Mouse (Mus musculus) embryo, embryonic 10.5 days (tissue): ENCODE results near the gene Pdcd5.
A peak's percentile ranks its signal among the peaks of the same experiment; 100 is the strongest.

ENCODE experiments used
- DNase-seq: peaks from one replicate; pipeline ENCODE4 v3.0.0-alpha.2; 2015; ENCODE audit warnings: low spot score

The Pdcd5 gene

DNA sequence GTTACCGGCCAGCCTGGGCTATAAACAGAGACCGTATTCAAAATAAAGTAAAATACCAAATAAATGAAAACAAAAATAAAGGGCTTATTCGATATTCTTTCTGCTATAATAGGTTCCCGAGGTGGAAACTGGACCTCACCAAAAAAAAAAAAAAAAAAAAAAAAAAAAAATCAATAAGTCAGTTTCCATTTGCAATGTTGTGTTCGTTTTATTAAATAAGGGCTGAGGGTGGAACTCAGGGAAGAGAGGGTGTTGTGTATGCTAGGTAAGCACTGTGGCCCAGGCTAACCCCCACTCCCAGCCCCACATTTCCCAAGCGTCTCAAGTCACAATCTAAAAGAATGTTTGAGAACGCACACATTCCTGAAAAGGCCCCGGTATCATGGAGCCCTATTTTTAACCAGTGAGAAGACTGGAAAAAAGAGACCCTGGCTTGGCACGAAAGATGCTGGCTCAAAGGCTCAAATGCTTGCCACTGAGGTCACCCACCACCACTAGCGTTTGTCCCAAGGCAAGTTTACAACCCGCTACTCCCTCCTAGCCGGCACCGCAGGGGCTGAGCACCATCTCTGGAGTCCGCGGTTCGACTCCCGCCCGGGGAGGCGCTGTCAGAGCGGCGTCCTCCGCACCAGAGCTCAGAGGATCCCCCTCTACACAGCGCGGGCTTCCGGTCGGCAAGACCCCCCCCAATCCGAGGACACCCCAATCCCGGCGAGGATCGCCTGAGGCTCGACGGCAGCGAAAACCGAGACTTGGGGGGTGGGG lies 822 bp downstream of the Pdcd5 start:
- DNase-seq, result peak; percentile 56

DNA sequence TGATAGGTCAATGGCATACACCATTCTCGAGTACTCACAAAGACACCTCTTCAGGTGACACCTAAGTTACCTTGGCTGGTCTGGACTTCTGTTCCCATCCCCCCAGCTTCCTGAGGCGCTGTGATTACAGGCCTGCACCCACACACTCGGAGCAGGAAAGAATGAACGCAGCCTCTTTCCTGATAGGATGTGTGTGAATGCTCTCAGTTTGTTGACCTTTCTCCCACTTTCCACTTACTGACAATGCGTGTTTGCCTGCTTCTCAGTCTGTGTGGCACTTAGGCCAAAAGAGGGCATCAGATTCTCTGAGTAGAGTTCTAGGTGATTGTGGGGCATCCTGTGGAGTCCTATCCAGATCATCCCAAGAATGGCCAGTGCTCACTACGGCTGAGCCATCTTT lies 7.2 kb downstream of the Pdcd5 start:
- DNase-seq, result no peak

DNA sequence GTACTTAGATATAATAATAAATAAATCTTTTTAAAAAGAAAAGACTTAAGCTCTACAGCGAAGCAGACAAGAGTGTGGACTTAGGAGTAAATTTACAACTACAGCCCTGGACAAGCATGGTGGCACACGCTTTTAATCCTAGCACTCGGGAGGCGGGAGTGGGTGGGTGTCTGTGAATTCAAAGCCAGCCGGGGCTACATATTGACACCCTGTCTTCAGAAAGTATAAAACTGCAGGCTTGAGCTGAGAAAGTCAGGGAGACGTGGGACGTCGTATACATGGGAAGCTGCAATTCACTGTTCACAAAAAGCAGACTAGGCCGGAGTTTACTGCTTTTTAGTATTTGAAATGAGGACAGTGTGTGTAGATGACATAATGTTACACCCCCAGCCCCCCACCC lies 10.4 kb downstream of the Pdcd5 start:
- DNase-seq, result no peak

DNA sequence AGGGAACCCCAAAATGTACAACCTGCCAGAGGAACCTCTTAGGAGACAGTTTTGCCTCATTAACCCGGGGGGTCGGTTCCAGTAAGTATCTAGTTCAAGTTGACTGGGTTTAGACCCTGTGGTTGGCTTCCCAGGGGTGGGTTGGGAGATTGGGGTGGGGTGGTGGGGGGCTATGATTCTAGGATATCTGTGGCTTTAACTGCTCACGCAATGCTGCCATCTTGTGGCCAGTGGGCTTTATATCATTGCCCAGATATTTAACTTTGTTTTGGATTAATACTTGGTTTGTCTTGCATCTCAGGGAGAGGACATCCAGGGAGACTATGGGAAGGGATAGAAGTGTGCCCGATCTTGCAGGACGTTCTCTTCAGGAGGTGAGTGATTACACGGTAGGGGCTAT lies 11.1 kb downstream of the Pdcd5 start:
- peak; percentile 67 for DNase-seq

DNA sequence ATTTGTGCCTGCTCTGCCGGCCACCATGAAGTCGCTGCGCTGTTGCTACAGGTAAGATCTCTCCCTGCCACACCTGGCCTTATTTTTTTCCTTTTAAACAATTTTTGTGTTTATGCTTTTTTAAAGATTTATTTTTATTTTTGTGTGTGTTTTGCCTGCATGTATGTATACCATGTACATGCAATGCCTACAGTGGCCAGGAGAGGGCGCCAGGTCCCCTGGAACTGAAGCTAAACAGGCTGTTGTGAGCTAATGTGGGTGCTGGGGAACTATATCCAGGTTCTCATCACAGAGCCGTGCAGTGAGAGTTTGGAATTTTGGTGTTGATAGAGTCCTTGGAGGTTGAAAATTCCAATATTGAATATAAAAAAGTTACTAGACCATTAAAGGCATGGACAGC lies 18.8 kb downstream of the Pdcd5 start:
- DNase-seq, result peak; percentile 43

DNA sequence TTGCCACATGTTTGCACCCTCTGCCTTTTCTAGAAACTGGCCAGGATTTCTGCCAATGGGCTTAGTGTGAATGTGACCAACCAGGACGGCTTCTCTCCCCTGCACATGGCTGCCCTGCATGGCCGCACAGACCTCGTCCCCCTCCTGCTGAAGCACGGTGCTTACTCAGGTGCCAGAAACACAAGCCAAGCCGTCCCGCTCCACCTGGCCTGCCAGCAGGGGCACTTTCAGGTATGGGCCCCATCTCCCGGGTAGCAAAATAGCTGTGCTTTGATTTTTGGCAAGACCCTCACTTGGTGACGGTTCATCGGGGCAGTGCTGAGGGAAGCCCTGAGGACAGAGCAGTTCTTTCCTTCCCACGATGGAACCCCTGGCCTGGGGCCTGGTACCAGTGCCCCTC lies 19.9 kb downstream of the Pdcd5 start:
- DNase-seq, result no peak

DNA sequence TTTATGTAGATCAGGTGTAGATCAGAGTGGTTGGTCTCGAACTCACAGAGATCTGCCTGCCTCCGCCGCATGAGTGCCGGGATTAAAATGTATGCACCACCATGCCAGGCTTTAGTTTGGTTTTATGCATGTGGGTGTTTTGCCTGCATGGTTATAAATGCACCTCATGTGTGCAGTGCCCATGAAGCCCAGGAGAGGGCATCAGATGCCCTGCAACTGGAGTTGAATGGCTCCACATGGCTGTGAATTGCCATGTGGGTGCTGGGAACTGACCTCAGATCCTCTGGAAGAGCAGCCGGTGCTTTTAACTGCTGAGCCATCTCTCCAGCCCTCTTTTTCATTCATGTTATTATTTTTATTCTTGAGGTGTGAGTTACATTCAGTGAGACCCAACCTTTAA lies 21.3 kb downstream of the Pdcd5 start:
- DNase-seq, result no peak

DNA sequence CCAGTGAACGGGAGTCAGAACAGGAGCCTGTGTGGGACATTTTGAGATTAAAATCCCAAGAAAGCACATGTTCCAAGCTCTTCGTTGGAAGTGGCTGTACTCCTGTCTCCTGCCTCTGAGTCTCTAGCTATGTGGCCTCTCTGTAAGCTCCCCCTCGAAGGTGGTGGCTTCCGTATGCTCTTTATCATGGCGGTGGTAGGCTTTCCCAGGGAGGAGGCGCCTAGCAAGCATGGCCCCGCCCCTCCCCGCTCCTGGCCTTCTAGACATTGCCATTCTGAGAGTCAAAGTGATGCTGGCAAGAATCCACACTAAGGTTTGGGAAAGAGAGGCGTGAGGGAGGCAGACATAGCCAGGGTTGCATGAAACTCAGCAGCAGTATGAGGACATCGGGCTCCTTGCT lies 24.7 kb downstream of the Pdcd5 start:
- DNase-seq, result no peak

DNA sequence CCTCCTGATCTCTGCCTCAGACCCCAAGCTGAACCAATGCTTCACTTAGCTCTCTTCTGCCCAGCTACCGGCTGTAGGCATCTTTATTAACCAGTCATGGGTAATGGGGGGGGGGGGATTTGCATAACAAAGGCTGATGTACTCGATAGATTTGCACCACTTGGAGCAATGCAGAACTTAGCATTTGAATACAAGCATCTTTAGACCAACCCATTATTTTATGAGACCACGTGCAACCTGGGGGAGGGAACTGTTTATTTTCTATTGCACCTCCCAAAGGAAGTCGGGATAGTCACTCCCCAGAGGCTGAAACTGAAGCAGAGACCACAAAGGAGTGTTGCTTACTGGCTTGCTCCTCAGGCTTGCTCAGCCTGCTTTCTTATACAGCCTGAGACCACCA lies 29.8 kb downstream of the Pdcd5 start:
- peak; percentile 6 for DNase-seq

DNA sequence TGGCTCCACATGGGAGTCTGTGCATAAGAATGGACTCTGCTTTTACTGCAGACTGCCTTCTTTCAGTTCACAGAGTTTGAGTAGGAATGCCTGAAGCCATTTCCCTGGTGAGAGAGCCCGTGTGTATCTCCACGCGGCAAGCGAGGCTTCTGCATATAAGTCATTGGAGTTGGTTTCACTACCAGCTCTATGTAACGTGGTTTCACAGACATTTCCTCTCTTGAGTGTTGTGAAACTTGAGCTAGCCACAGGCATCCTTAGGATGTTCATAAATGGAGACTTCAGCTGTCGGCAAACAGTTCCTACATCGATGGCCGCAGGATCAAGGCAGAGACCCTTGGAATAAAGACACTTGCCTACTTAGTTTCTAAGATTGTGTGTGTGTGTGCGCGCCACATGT lies 38.1 kb downstream of the Pdcd5 start:
- DNase-seq, result no peak

DNA sequence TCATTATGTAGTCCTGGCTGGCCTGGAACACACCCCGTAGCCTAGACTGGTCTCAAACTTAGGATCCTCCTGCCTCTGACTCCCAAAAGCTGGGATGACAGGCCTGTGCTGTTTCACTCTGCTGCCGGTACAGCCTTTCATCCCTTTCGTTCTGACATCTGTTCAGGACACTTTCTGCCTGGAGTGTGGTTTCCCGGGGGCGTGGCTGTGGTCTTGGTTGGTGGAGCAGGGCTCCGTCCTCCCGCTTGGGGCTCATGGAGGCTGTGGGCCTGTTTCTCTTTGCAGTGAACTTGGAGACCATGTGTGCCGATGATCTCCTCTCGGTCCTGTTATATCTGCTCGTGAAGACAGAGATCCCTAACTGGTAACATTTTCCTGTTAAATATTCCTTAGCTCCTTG lies 40.5 kb downstream of the Pdcd5 start:
- DNase-seq, result no peak

DNA sequence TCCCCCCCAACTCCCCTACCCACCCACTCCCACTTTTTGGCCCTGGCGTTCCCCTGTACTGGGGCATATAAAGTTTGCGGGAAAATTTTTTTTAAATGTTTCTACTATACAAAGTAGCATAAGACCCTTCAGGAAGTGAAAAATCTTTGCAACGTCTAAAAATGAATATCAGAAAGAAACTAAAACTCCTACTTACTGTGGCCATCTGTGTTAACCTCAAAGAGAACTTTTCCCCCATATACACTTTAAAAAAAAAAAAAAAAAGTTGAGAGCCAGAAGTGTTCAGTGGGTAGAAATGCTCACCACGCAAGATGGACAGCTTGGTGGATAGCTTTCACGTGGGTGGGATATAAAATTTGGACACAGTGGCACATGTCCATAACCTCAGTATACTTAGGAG lies 44.6 kb downstream of the Pdcd5 start:
- DNase-seq, result no peak

DNA sequence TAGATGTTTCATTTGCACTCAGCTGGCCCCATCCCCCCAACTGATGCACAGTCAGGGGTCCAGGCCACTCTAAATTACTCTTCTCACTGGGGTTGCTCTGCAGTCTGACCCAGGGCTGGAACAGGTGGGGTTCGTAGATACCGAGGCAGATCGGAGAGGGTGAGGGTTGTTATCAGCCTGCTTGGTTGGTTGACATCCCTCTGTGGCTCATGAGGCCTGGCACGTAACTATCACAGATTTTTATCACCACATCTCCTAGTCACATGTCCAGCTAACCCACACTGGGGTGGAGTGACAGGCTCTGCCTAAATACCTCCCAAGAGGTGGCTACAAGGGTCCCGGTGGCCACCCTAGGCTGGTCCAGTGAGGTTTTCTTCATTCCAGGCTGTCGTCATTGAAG lies 46.2 kb downstream of the Pdcd5 start:
- no peak for DNase-seq

DNA sequence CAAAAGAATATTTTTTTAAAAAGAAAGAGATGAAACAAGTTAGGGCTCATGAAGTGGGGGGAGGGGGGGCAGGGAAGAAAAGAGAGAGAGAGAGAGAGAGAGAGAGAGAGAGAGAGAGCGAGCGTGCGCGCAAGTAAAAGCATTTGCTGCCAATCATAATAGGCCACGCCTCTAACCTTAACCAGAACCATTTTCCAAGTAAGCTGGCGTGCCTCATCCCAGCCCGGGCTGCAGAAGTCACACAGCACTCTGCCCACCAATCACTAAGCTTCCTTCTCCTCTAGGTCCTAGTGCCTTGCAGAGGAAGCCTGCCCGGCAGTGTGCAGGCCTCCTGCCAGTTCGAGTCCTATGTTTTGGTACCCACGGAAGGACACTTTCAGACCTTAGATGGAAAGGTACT lies 47.3 kb downstream of the Pdcd5 start:
- DNase-seq, result no peak

DNA sequence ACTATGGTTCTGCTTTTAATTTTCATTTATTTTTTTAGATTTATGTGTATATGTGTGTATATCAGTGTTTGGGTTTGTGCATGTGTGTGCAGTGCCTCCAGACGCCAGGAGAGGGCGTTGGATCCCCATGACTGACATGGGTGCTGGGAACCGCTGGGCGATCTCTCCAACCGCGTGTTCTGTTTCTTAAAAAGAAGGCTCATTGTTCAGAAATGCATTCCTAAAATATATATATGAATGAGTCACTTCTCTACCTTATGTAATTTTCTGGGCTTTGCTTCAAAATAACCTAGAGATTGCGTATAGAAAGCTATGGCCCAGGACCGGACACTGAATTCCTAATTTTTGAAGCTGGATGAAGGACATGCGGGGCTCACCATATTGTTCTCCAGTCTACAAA lies 47.8 kb downstream of the Pdcd5 start:
- DNase-seq, result no peak

DNA sequence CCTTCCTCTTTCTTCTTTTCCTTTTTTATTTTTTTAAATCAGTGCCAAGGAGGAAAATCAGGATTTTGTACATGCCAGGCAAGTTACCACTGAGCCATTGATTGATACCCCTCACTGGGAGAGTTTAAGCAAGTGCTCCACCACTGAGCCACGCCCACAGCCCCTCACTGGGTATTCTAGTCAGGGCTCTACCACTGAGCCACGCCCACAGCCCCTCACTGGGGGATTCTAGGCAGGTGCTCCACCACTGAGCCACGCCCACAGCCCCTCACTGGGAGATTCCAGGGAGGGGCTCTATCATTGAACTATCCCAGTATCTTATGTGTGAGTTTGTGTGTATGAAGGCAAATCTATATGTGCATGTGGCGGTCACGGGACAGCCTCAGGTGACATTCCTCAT lies 53.0 kb downstream of the Pdcd5 start:
- DNase-seq, result no peak
